Mouse (Mus musculus) liver, embryonic 16.5 days (tissue): ENCODE data around the gene Ppip5k2. TPM values are rescaled to one million over a fixed set of nuclear protein-coding genes. Genes with fewer than 3 reads are reported as not detected.

Experiments used
- ATAC-seq: fragments of 200-750 bp; cut with Nextera tagmentation; 2 replicates; pipeline ENCODE4 v1.8.0; 2017; ENCODE audit warnings: low read depth, mild to moderate bottlenecking, moderate number of reproducible peaks, moderate library complexity
- H3K27ac ChIP-seq: fragments of 300-500 bp; sonication (generic); 2 replicates; pipeline ENCODE4 v1.5.1; 2014; ENCODE audit warnings: mild to moderate bottlenecking, low read length
- H3K27me3 ChIP-seq: fragments of 300-500 bp; sonication (generic); 2 replicates; pipeline ENCODE4 v1.6.1; 2014; ENCODE audit warnings: low read depth, low read length, mixed read lengths; ENCODE audit not compliant: control insufficient read depth, insufficient read depth
- H3K36me3 ChIP-seq: fragments of 300-500 bp; sonication (generic); 2 replicates; pipeline ENCODE4 v1.6.1; 2014; ENCODE audit warnings: mild to moderate bottlenecking; ENCODE audit not compliant: control insufficient read depth, insufficient read depth
- H3K4me1 ChIP-seq: fragments of 300-500 bp; sonication (generic); 2 replicates; pipeline ENCODE4 v1.6.1; 2014; ENCODE audit warnings: low read depth, low read length, mixed read lengths; ENCODE audit not compliant: control insufficient read depth
- H3K4me2 ChIP-seq: fragments of 300-500 bp; sonication (generic); 2 replicates; pipeline ENCODE4 v1.6.1; 2014; ENCODE audit warnings: low read depth, low read length, mixed read lengths
- H3K4me3 ChIP-seq: fragments of 300-500 bp; sonication (generic); 2 replicates; pipeline ENCODE4 v1.5.1; 2014; ENCODE audit warnings: low read depth, mild to moderate bottlenecking, low read length
- H3K9ac ChIP-seq: fragments of 300-500 bp; sonication (generic); 2 replicates; pipeline ENCODE4 v1.6.1; 2014; ENCODE audit warnings: low read depth, low read length
- H3K9me3 ChIP-seq: fragments of 300-500 bp; sonication (generic); replicated peaks from 2 replicates; pipeline ENCODE4 v1.6.1; 2016; ENCODE audit warnings: low read length; ENCODE audit not compliant: control insufficient read depth
- WGBS: fragments of 180-500 bp; shearing (Covaris S2); extraction: QIAGEN DNeasy Blood & Tissue Kit; methylation state at CpG from one replicate; pipeline ENCODE4 v1.1.7; 2014; ENCODE audit not compliant: insufficient replicate concordance; 5-methylcytosine and 5-hydroxymethylcytosine counted together
- polyA plus RNA-seq: library from polyadenylated mRNA; unstranded; fragments of >200 nt; fragmentation: Nextera tagmentation; extraction: Ambion mirVana; gene quantifications from 2 replicates; pipeline ENCODE4 v1.2.1, GENCODE M21; 2015

Ppip5k2 gene
- 11.1 and 11.4 TPM in 2 replicates for polyA plus RNA-seq

GRCm38 (mm10) chr1:97769904-97770753 is at the start of gene Ppip5k2, which contains the start of gene Gin1:
Gene Ppip5k2 (minus strand): TSS chr1:97770411.
Gene Gin1 (plus strand): TSS chr1:97770172.
- peak within 1 kb of the TSS; percentile 90 for H3K27ac ChIP-seq
- peak within 1 kb of the TSS; percentile 94 for H3K4me2 ChIP-seq
- no peaks in the 10 kb centered on the region for H3K36me3 ChIP-seq
- WGBS = under 1% methylated on average over 65 of the region's 66 CpGs
- peaks cover 20% of the 10 kb centered on the region for H3K4me1 ChIP-seq
- peak within 1 kb of the TSS; percentile 85 for H3K9ac ChIP-seq
- peak within 1 kb of the TSS; percentile 91 for H3K4me3 ChIP-seq
- no peaks in the 10 kb centered on the region for H3K27me3 ChIP-seq
- no peaks in the 10 kb centered on the region for H3K9me3 ChIP-seq
- peak; percentile 98 for ATAC-seq

GRCm38 (mm10) chr1:97809255-97809912 is 39.2 kb upstream of the Ppip5k2 start:
- 25% methylated on average over 2 of the region's 2 CpGs for WGBS
- Histone ChIP-seq H3K9me3 (no peaks in the 10 kb centered on the region), H3K27ac (no peak overlapping the region), H3K4me1 (no peaks in the 10 kb centered on the region), H3K4me2 (no peak overlapping the region), H3K9ac (no peak overlapping the region), H3K36me3 (no peaks in the 10 kb centered on the region), H3K27me3 (no peaks in the 10 kb centered on the region), H3K4me3 (no peak overlapping the region)
- no peak for ATAC-seq

GRCm38 (mm10) chr1:97804520-97804919 is 34.3 kb upstream of the Ppip5k2 start:
- Histone ChIP-seq H3K27me3 (no peaks in the 10 kb centered on the region), H3K9ac (no peak overlapping the region), H3K9me3 (no peaks in the 10 kb centered on the region), H3K4me2 (no peak overlapping the region), H3K4me3 (no peak overlapping the region), H3K36me3 (no peaks in the 10 kb centered on the region), H3K27ac (no peak overlapping the region), H3K4me1 (no peaks in the 10 kb centered on the region)
- no peak for ATAC-seq

GRCm38 (mm10) chr1:97802207-97802902 is 32.1 kb upstream of the Ppip5k2 start:
- Histone ChIP-seq H3K9ac (no peak overlapping the region), H3K4me2 (peak overlapping the region; percentile 17; the same call in 1 of the 2 replicates), H3K27ac (no peak overlapping the region), H3K36me3 (no peaks in the 10 kb centered on the region), H3K9me3 (no peaks in the 10 kb centered on the region), H3K27me3 (no peaks in the 10 kb centered on the region), H3K4me3 (no peak overlapping the region), H3K4me1 (no peaks in the 10 kb centered on the region)
- ATAC-seq = no peak
- WGBS = 23% methylated on average over 4 of the region's 4 CpGs

GRCm38 (mm10) chr1:97795936-97796335 is 25.7 kb upstream of the Ppip5k2 start:
- ATAC-seq = no peak
- H3K9me3 ChIP-seq = no peaks in the 10 kb centered on the region
- no peaks in the 10 kb centered on the region for H3K4me1 ChIP-seq
- no peak overlapping the region for H3K9ac ChIP-seq
- H3K27ac ChIP-seq = no peak overlapping the region
- no peaks in the 10 kb centered on the region for H3K27me3 ChIP-seq
- no peak overlapping the region for H3K4me3 ChIP-seq
- WGBS = 73% methylated on average over 9 of the region's 9 CpGs
- no peak overlapping the region for H3K4me2 ChIP-seq
- no peaks in the 10 kb centered on the region for H3K36me3 ChIP-seq

- Histone ChIP-seq H3K4me1 (no peaks in the 10 kb centered on the region), H3K27ac (no peak overlapping the region), H3K27me3 (no peaks in the 10 kb centered on the region), H3K4me2 (no peak overlapping the region), H3K9ac (no peak overlapping the region), H3K4me3 (no peak overlapping the region), H3K9me3 (no peaks in the 10 kb centered on the region), H3K36me3 (no peaks in the 10 kb centered on the region)
- 80% methylated on average over 3 of the region's 3 CpGs for whole genome bisulfite sequencing
- no peak for ATAC-seq
Measured at GRCm38 (mm10) chr1:97794110-97794509, 23.9 kb upstream of the Ppip5k2 start.

GRCm38 (mm10) chr1:97788490-97788889 is 18.3 kb upstream of the Ppip5k2 start:
- no peak overlapping the region for H3K4me3 ChIP-seq

GRCm38 (mm10) chr1:97787674-97788073 is 17.5 kb upstream of the Ppip5k2 start:
- no peak overlapping the region for H3K9ac ChIP-seq
- H3K36me3 ChIP-seq = no peaks in the 10 kb centered on the region; the same call in 1 of the 2 replicates
- no peaks in the 10 kb centered on the region for H3K9me3 ChIP-seq
- H3K4me3 ChIP-seq = no peak overlapping the region
- no peak overlapping the region for H3K4me2 ChIP-seq
- no peaks in the 10 kb centered on the region for H3K27me3 ChIP-seq
- no peak overlapping the region for H3K27ac ChIP-seq
- no peaks in the 10 kb centered on the region; the same call in 1 of the 2 replicates for H3K4me1 ChIP-seq
- no peak for ATAC-seq
- 58% methylated on average over 3 of the region's 3 CpGs for WGBS

More at GRCm38 (mm10) chr1:97788490-97788889, 18.3 kb upstream of the Ppip5k2 start:
- H3K9me3 ChIP-seq = no peaks in the 10 kb centered on the region
- no peaks in the 10 kb centered on the region; the same call in 1 of the 2 replicates for H3K36me3 ChIP-seq
- H3K4me1 ChIP-seq = no peaks in the 10 kb centered on the region; the same call in 1 of the 2 replicates
- 83% methylated on average over 2 of the region's 2 CpGs for WGBS
- ATAC-seq = no peak
- H3K27ac ChIP-seq = no peak overlapping the region
- no peaks in the 10 kb centered on the region for H3K27me3 ChIP-seq
- no peak overlapping the region for H3K4me2 ChIP-seq
- H3K9ac ChIP-seq = no peak overlapping the region
